Mouse (Mus musculus) ovary, postnatal 14 days (tissue): ENCODE results near the gene Cacng4.

Experiments used
- DNase-seq: peaks from one replicate; pipeline ENCODE4 v3.0.0; 2022; ENCODE audit warnings: low spot score

Cacng4 gene

GRCm38 (mm10) chr11:107716332-107716938 lies 77.9 kb downstream of the Cacng4 start, which contains the start of gene Cacng1:
Gene Cacng1, minus strand, starts transcription at chr11:107716522.
- no peak for DNase-seq

- DNase-seq: no peak
These were observed 80.0 kb downstream of the Cacng4 start for GRCm38 (mm10) chr11:107714368-107714767.

- no peak for DNase-seq
These were observed 84.0 kb downstream of the Cacng4 start for GRCm38 (mm10) chr11:107710379-107710778.

- DNase-seq: no peak
These were observed 86.3 kb downstream of the Cacng4 start for GRCm38 (mm10) chr11:107707897-107708610.

- no peak for DNase-seq
These were observed 88.8 kb downstream of the Cacng4 start for GRCm38 (mm10) chr11:107705476-107706074.

GRCm38 (mm10) chr11:107705060-107705459 lies 89.3 kb downstream of the Cacng4 start:
- no peak for DNase-seq

- no peak for DNase-seq
These were observed 90.9 kb downstream of the Cacng4 start for GRCm38 (mm10) chr11:107703272-107704134.

- no peak for DNase-seq
These were observed 94.4 kb downstream of the Cacng4 start for GRCm38 (mm10) chr11:107699967-107700366.

GRCm38 (mm10) chr11:107693338-107693737 lies 101.0 kb downstream of the Cacng4 start:
- DNase-seq: no peak

- no peak for DNase-seq
These were observed 102.8 kb downstream of the Cacng4 start for GRCm38 (mm10) chr11:107691569-107691968.

- no peak for DNase-seq
These were observed 105.9 kb downstream of the Cacng4 start for GRCm38 (mm10) chr11:107688480-107688879.

- no peak for DNase-seq
These were observed 108.1 kb downstream of the Cacng4 start for GRCm38 (mm10) chr11:107686290-107686689.

GRCm38 (mm10) chr11:107683544-107684465 lies 110.6 kb downstream of the Cacng4 start:
- no peak for DNase-seq

- no peak for DNase-seq
These were observed 111.5 kb downstream of the Cacng4 start for GRCm38 (mm10) chr11:107682694-107683355.
